Comparison of ENCODE assay signal across 10 mouse cellular contexts in genomic region chr2:70226679-70227078, GRCm38 (mm10).
A peak's percentile ranks its signal among the peaks of the same experiment; 100 is the strongest.
DNase-seq lines count a peak whose midpoint lies in the region; ATAC-seq and TF ChIP-seq lines count a peak whose summit lies in the region.
"Had no signal": no experiment of that assay in that cellular context is flagged by ENCODE, and none has a peak within 500 bp of the region (broad histone marks: within the 10 kb centered on the region; RNA-seq: fewer than 3 reads in every experiment).

No protein-coding gene starts in this region.

- in situ Hi-C loops in Patski (cut with MboI; ENCODE audit: low pct_unique_long_range_greater_than_20kb) = loop anchor here (5.0 kb wide), 1 partner anchor 336 kb away; no protein-coding TSS in a partner anchor

- POLR2A ChIA-PET in Patski (lab: Charles Lee) = interaction anchor here (1.1 kb wide), 1 partner anchor 11 kb away, joined by 4 read pairs; no protein-coding TSS in a partner anchor

- ATAC-seq in embryonic facial prominence, embryonic 11.5 days (replicated peaks; ENCODE audit: insufficient number of reproducible peaks, low FRiP score, low TSS enrichment, low read depth) = no peak
- no peak for ATAC-seq in Patski

- H3K79me2 ChIP-seq in liver, adult 2 months (ENCODE audit: control insufficient read depth, insufficient read depth, low read length) = no peaks in the 10 kb centered on the region

- no peak overlapping the region for H3K4me3 ChIP-seq in embryonic facial prominence, embryonic 11.5 days (ENCODE audit: low read depth, low read length)
- no peak overlapping the region for H3K4me3 ChIP-seq in embryonic facial prominence, embryonic 10.5 days
- no peak overlapping the region for H3K4me3 ChIP-seq in liver, adult 2 months (ENCODE audit: insufficient read depth, low read depth, low read length)

- no peaks in the 10 kb centered on the region for H3K4me1 ChIP-seq in embryonic facial prominence, embryonic 11.5 days (ENCODE audit: control insufficient read depth, insufficient read depth, low read length)
- peaks cover 8% of the 10 kb centered on the region; the same call in 1 of the 2 replicates for H3K4me1 ChIP-seq in embryonic facial prominence, embryonic 10.5 days
- H3K4me1 ChIP-seq in liver, adult 2 months (ENCODE audit: control insufficient read depth, insufficient read depth, low read length) = no peaks in the 10 kb centered on the region

- H3K27ac ChIP-seq in embryonic facial prominence, embryonic 11.5 days (replicated peaks; ENCODE audit: low read depth, low read length) = no peak overlapping the region
- no peak overlapping the region for H3K27ac ChIP-seq in embryonic facial prominence, embryonic 10.5 days (replicated peaks)
- H3K27ac ChIP-seq in liver, adult 2 months (replicated peaks; ENCODE audit: insufficient read depth, low read depth, low read length) = no peak overlapping the region

- DNase-seq in embryonic facial prominence, embryonic 11.5 days (ENCODE audit: low spot score) = peak; percentile 74
- DNase-seq in embryonic facial prominence, embryonic 10.5 days (ENCODE audit: low spot score) = no peak
- peak; percentile 17 for DNase-seq in liver, adult 2 months (ENCODE audit: extremely low read depth, low read depth, low spot score)
- DNase-seq in liver = no peak
- no peak for DNase-seq in Patski (ENCODE audit: low read depth, low spot score)
- DNase-seq in lung, postnatal 25 days (ENCODE audit: low spot score) = peak; percentile 23
- DNase-seq in gastrocnemius, adult 18-20 months (ENCODE audit: low spot score) = no peak
- no peak for DNase-seq in urinary bladder, postnatal 4 days (ENCODE audit: low spot score in 2 of 2)
- DNase-seq: cerebellum, adult 8-10 months; gastrocnemius, postnatal 36 days had no signal

- 12% methylated on average over 3 of the region's 3 CpGs for WGBS in embryonic facial prominence, embryonic 11.5 days
- WGBS in embryonic facial prominence, embryonic 10.5 days = 11% methylated on average over 3 of the region's 3 CpGs
- 5% methylated on average over 3 of the region's 3 CpGs for WGBS in liver, adult 2 months

- H3K9me3 ChIP-seq in embryonic facial prominence, embryonic 11.5 days (replicated peaks; ENCODE audit: control insufficient read depth, low read length) = no peaks in the 10 kb centered on the region
- H3K9me3 ChIP-seq in embryonic facial prominence, embryonic 10.5 days = no peaks in the 10 kb centered on the region

- H3K4me2 ChIP-seq in embryonic facial prominence, embryonic 11.5 days (ENCODE audit: low read depth, low read length) = no peak overlapping the region

- no peaks in the 10 kb centered on the region for H3K27me3 ChIP-seq in embryonic facial prominence, embryonic 11.5 days (ENCODE audit: control insufficient read depth, insufficient read depth, low read length)
- peaks cover 16% of the 10 kb centered on the region; the same call in 1 of the 2 replicates for H3K27me3 ChIP-seq in embryonic facial prominence, embryonic 10.5 days (replicated peaks; ENCODE audit: low read depth, poor library complexity, severe bottlenecking)
- H3K27me3 ChIP-seq in liver, adult 2 months (ENCODE audit: control insufficient read depth, insufficient read depth, low read length) = peaks cover 5% of the 10 kb centered on the region; the same call in 1 of the 2 replicates
- no peaks in the 10 kb centered on the region for H3K27me3 ChIP-seq in Patski

- no peaks in the 10 kb centered on the region for H3K36me3 ChIP-seq in embryonic facial prominence, embryonic 11.5 days (replicated peaks; ENCODE audit: control insufficient read depth, insufficient read depth, low read depth, low read length)
- no peaks in the 10 kb centered on the region for H3K36me3 ChIP-seq in embryonic facial prominence, embryonic 10.5 days (replicated peaks)
- H3K36me3 ChIP-seq in liver, adult 2 months (ENCODE audit: control insufficient read depth, insufficient read depth, low read length) = no peaks in the 10 kb centered on the region

- no peak overlapping the region for H3K9ac ChIP-seq in embryonic facial prominence, embryonic 11.5 days (replicated peaks; ENCODE audit: low read length)
- H3K9ac ChIP-seq in liver, adult 2 months (ENCODE audit: low read depth, low read length) = no peak overlapping the region

- CTCF ChIA-PET in Patski (lab: Charles Lee) = interaction anchor here (0.6 to 2.9 kb wide), 13 partner anchors 17 to 402 kb away, joined by 3 to 16 read pairs (median 3); no protein-coding TSS in a partner anchor

- no peak for TF ChIP-seq POLR2A in liver, adult 2 months (IDR thresholded peaks at IDR 0.05; ENCODE audit: extremely low read depth, insufficient read depth, low read length)

- TF ChIP-seq CTCF in liver, adult 2 months (IDR thresholded peaks at IDR 0.05; ENCODE audit: low read depth, low read length) = peak; percentile 11; the same call in 1 of the 2 replicates
- TF ChIP-seq CTCF in Patski (IDR thresholded peaks at IDR 0.05) = peak; percentile 53

Comparison
In these comparisons a context has a peak if more than half of its experiments do, and no peak if none do; other contexts are left out.
1. DNase-seq: peak in embryonic facial prominence, embryonic 11.5 days (single experiment), liver, adult 2 months (single experiment) and lung, postnatal 25 days (single experiment); none in embryonic facial prominence, embryonic 10.5 days (single experiment), liver (single experiment), Patski (single experiment), gastrocnemius, adult 18-20 months (single experiment) and urinary bladder, postnatal 4 days (0 of 2).